Mouse (Mus musculus): Measurements from ENCODE around the gene Irf9. TPM values are rescaled to one million over a fixed set of nuclear protein-coding genes. Genes with fewer than 3 reads are reported as not detected.
A peak's percentile ranks its signal among the peaks of the same experiment; 100 is the strongest.

Gene Irf9
- polyA plus RNA-seq, 1 experiment = 77.7 TPM

DNA sequence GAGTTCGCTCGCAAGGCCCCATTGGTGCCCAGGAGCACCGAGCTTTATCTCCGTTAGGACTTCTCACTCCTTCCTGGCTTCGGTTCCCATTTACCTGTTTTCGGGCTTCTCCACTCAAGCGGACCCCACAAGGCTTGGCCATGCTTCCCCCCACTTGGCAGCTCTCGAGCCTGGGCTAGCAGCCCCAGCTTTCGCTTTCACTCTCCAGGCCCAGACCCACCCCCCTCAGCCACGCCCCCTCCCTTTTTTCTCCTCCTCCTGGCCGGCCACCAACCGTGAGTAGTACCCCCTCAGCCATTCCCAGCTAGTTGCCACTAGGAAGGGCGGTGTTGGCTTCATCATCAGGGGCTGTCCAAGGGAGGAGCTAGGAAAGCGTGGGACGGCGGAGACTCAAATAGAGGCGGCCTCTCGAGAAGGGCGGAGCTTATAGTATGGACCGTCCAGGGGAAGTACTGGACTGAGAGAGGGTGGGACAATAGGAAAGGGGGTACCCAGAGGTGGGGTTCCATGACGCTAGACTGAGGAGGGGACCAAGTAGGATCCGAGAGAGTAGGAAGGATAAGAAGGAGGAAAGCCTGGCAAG is 12.5 kb upstream of the Irf9 start, which contains the start of gene Psme2:
TSS of gene Psme2 (minus strand) at position 366 of the 583 bp plus-strand sequence.
- Histone ChIP-seq H3K4me3 (ENCODE audit: insufficient read depth, low read length) (peak within 1 kb of the TSS; percentile 94), H3K4me1 (ENCODE audit: control insufficient read depth, insufficient read depth, low read length) (peaks cover 8% of the 10 kb centered on the region), H3K27ac (ENCODE audit: insufficient read depth, low read depth, low read length) (peak within 1 kb of the TSS; percentile 95)
- TF ChIP-seq CTCF (IDR thresholded peaks at IDR 0.05; ENCODE audit: low read depth, low read length) (no peak), POLR2A (IDR thresholded peaks at IDR 0.05; ENCODE audit: borderline replicate concordance, low read depth, low read length) (no peak)

DNA sequence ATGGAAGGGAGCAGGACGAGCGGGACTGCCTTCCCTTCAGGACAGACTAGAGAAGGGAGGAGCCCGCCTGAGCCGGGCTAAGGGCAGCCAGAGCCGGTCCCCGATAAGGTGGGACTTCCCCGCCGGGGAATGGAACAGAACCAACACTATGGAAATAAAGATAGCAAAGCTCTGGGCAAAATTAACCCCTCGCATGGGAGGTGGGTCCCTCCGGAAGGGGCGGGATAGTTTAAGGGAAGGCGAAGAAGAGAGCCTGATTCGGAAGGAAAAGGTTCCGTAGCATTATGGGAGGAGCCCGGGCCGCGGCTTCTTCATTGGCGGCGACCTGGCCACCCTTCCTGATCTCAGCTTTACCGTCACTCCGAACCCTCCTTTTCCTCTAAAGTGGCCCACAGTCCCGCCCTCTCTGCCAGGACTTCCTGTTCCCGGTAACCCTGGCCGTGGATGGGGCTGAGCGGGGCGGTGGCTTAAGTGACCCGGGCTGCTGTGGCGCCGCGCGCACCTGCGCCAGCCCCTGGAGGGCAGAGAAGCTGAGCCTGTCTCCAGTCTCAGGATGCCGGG is 12.0 kb upstream of the Irf9 start, which contains the start of gene Rnf31:
TSS of gene Rnf31 (plus strand) at position 378 of the 561 bp plus-strand sequence.
- TF ChIP-seq POLR2A (IDR thresholded peaks at IDR 0.05; ENCODE audit: borderline replicate concordance, low read depth, low read length) (no peak), CTCF (IDR thresholded peaks at IDR 0.05; ENCODE audit: low read depth, low read length) (no peak)
- peaks cover 2% of the 10 kb centered on the region for H3K4me1 ChIP-seq (ENCODE audit: control insufficient read depth, insufficient read depth, low read length)

DNA sequence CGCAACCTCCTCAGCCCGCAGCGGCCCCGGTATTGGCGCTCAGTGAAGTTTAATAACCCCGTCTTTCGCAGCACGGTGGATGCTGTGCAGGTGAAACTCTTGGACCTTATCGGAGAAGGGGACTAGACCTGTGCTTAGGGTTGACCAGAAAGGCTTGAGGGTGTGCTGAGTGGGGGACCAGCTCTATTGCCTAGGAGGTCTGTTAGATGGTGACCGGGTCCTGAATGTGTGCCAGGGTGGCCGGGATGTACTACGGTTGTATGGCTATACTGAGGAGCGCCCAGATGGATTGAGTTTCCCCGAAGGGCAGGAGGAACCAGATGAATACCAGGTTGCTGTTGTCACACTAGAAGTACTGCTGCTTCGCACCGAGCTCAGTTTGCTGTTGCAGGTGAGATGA is 11.1 kb upstream of the Irf9 start:
- TF ChIP-seq POLR2A (IDR thresholded peaks at IDR 0.05; ENCODE audit: borderline replicate concordance, low read depth, low read length) (no peak), CTCF (IDR thresholded peaks at IDR 0.05; ENCODE audit: low read depth, low read length) (no peak)
- H3K4me3 ChIP-seq (ENCODE audit: insufficient read depth, low read length) = peak overlapping the region; percentile 78
- peaks cover 2% of the 10 kb centered on the region for H3K4me1 ChIP-seq (ENCODE audit: control insufficient read depth, insufficient read depth, low read length)
- H3K27ac ChIP-seq (ENCODE audit: insufficient read depth, low read depth, low read length) = no peak overlapping the region

More for the DNA sequence above, 12.0 kb upstream of the Irf9 start, which contains the start of gene Rnf31:
- Histone ChIP-seq H3K27ac (ENCODE audit: insufficient read depth, low read depth, low read length) (peak within 1 kb of the TSS; percentile 95), H3K4me3 (ENCODE audit: insufficient read depth, low read length) (peak within 1 kb of the TSS; percentile 94)

DNA sequence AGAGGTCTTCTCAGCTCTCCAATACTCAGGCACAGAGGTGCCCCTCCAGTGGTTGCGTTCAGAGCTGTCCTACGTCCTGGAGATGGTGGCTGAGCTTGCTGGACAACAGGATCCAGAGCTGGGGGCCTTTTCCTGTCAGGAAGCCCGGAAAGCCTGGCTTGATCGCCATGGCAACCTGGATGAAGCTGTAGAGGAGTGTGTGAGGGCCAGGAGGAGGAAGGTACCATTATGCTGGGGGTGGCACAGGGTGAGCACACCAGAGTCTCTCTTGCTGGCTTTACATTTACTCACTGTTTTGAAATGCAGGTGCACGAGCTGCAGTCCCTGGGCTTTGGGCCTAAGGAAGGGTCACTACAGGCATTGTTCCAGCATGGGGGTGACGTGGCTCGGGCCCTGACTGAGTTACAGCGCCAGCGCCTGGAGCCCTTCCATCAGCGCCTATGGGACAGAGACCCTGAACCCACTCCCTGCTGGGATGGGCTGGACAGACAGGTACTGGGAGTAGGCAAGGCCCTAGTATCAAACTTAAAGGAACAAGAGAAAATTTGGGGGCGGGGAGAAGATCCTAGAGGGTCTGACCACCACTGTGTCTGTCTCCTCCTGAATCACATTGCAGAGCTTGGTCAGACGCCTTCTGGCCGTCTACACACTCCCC is 7.2 kb upstream of the Irf9 start:
- Histone ChIP-seq H3K27ac (ENCODE audit: insufficient read depth, low read depth, low read length) (no peak overlapping the region), H3K4me1 (ENCODE audit: control insufficient read depth, insufficient read depth, low read length) (peaks cover 2% of the 10 kb centered on the region), H3K4me3 (ENCODE audit: insufficient read depth, low read length) (no peak overlapping the region)
- TF ChIP-seq POLR2A (IDR thresholded peaks at IDR 0.05; ENCODE audit: borderline replicate concordance, low read depth, low read length) = no peak
- TF ChIP-seq CTCF (IDR thresholded peaks at IDR 0.05; ENCODE audit: low read depth, low read length) = no peak

DNA sequence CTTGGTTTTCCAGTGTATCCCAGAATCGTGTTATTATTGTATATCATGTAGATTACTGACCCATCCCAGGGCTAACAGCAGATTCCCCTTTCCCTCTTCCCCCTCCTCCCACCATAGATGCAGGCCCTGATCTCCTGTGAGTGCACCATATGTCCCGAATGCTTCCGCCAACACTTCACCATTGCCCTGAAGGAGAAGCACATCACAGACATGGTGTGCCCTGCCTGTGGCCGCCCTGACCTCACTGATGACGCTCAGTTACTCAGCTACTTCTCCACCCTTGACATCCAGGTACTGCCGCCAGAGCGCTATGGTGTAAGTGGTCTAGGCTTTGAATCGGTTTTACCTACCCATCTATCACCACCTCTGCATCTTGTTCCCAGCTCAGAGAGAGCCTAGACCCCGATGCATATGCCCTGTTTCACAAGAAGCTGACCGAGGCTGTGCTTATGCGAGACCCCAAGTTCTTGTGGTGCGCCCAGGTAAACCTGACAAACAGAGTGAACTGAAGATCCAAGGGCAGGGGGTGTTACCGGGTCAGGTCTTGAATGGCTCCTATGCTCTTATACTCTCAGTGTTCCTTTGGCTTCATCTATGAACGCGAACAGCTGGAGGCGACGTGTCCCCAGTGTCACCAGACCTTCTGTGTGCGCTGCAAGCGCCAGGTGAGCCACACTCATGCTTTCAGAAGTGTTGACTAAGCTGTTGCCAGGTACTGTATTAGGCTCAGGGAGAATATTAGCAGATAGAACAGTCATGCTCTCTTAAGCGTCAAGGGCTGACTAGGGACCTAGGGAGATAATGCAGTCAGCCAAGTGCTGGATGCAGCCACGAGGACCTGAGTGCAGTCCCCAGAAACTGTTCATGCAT is 4.6 kb upstream of the Irf9 start:
- H3K4me1 ChIP-seq (ENCODE audit: control insufficient read depth, insufficient read depth, low read length) = no peaks in the 10 kb centered on the region
- no peak for TF ChIP-seq CTCF (IDR thresholded peaks at IDR 0.05; ENCODE audit: low read depth, low read length)
- TF ChIP-seq POLR2A (IDR thresholded peaks at IDR 0.05; ENCODE audit: borderline replicate concordance, low read depth, low read length) = no peak
- H3K27ac ChIP-seq (ENCODE audit: insufficient read depth, low read depth, low read length) = no peak overlapping the region
- no peak overlapping the region for H3K4me3 ChIP-seq (ENCODE audit: insufficient read depth, low read length)

DNA sequence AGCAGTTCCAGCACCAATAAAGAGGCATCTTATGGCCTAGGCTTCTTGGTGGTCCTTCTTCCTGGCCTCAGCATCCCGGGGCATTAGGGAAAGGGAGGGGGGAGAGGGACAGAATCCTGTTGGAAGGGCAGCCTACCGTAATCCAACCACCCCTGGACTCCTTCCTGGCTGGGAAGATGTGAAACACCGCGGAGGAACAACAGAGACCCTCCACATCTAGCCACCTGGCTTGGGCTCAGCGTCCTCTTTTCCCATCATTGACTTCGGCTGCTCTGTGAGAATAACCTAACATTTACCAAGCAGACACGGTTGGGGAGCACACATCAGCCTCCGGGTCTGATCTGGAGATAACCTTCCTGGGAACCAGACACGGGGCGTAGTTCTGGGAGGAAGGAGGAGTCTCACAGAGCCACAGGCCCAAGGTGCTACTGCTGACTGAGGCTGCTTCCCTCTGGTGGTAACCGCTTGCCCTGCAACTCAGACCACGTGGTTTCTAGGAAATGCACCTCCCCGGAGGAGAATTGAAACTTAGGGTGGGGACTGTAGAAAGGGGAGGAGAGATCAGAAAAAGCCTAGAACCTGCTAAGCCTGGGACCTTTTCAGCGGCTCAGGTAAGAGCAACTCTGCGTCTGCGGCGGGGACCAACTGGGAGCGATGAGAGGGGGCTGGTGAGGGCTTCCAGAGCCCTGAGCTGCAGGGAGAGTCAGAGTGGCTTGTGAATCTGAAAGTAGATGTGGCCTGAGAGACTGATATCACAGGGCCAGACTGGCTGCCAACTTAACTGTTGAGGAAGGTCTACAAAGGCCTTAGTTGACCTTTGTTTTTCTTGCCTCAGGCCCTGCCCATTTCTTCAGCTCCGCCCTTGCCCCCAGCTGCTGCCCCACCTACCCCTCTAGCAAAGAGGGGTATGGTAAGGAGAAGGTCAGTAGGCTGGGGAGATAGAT is 534 bp downstream of the Irf9 start:
- H3K4me3 ChIP-seq (ENCODE audit: insufficient read depth, low read length) = peak overlapping the region; percentile 76
- TF ChIP-seq POLR2A (IDR thresholded peaks at IDR 0.05; ENCODE audit: borderline replicate concordance, low read depth, low read length) = peak; percentile 33; the same call in 1 of the 2 replicates
- peak; percentile 25 for TF ChIP-seq CTCF (IDR thresholded peaks at IDR 0.05; ENCODE audit: low read depth, low read length)
- peak overlapping the region; percentile 93 for H3K27ac ChIP-seq (ENCODE audit: insufficient read depth, low read depth, low read length)
- H3K4me1 ChIP-seq (ENCODE audit: control insufficient read depth, insufficient read depth, low read length) = peaks cover 6% of the 10 kb centered on the region; the same call in 1 of the 2 replicates

DNA sequence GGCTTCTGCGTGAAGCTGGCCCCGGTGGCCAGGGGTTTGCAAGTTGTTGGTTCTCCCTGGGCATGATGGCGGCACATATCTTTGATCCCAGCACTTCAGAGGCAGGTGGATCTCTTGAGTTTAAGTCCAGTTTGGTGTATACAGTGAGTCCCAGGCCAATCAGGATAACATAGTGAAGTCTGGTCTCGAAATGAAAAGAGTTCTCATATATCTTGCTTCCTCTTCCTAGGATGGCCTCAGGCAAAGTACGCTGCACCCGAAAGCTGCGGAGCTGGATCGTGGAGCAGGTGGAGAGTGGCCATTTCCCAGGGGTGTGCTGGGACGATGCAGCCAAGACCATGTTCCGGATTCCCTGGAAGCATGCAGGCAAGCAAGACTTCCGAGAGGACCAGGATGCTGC is 1.5 kb downstream of the Irf9 start:
- Histone ChIP-seq H3K4me1 (ENCODE audit: control insufficient read depth, insufficient read depth, low read length) (peaks cover 6% of the 10 kb centered on the region; the same call in 1 of the 2 replicates), H3K27ac (ENCODE audit: insufficient read depth, low read depth, low read length) (peak overlapping the region; percentile 93), H3K4me3 (ENCODE audit: insufficient read depth, low read length) (peak overlapping the region; percentile 76)
- TF ChIP-seq POLR2A (IDR thresholded peaks at IDR 0.05; ENCODE audit: borderline replicate concordance, low read depth, low read length) = no peak
- no peak for TF ChIP-seq CTCF (IDR thresholded peaks at IDR 0.05; ENCODE audit: low read depth, low read length)

DNA sequence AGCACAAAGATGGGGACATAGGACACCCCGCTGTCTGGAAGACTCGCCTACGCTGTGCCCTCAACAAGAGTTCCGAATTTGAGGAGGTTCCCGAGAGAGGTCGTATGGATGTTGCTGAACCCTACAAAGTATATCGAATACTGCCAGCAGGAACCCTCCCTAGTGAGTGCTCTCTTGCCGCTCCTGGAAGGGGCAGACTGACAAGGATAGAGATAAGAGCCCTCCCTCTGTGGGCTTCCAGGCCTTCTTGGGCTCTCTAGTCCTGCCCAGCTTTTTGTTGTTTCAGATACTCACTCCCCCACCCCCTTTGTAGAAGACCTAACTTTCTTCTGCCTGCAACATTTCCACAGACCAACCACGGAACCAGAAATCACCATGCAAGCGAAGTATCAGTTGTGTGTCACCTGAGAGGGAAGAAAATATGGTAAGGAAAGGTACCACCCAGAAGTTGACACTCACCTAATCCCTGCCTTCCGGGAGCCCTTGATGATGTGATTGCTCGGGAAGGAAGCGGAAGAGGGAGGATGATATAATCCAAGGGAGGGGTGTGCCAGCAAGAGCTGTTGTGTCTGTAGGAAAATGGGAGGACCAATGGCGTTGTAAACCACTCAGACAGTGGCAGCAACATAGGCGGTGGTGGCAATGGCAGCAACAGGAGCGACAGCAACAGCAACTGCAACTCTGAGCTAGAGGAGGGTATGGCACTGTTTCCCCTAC is 2.5 kb downstream of the Irf9 start:
- Histone ChIP-seq H3K27ac (ENCODE audit: insufficient read depth, low read depth, low read length) (no peak overlapping the region), H3K4me1 (ENCODE audit: control insufficient read depth, insufficient read depth, low read length) (peaks cover 6% of the 10 kb centered on the region; the same call in 1 of the 2 replicates)

More for the DNA sequence above, 2.5 kb downstream of the Irf9 start:
- no peak overlapping the region for H3K4me3 ChIP-seq (ENCODE audit: insufficient read depth, low read length)
- TF ChIP-seq CTCF (IDR thresholded peaks at IDR 0.05; ENCODE audit: low read depth, low read length) (no peak), POLR2A (IDR thresholded peaks at IDR 0.05; ENCODE audit: borderline replicate concordance, low read depth, low read length) (no peak)

Measured in bone marrow macrophage, adult 2 months (primary cell).